Mouse (Mus musculus): ENCODE results near the gene Syce3.
"Not testable (repeated sequence)": the region's sequence is repeated elsewhere in the genome, so short reads cannot be mapped to it uniquely, and the experiment has no call there.

Syce3 gene

DNA sequence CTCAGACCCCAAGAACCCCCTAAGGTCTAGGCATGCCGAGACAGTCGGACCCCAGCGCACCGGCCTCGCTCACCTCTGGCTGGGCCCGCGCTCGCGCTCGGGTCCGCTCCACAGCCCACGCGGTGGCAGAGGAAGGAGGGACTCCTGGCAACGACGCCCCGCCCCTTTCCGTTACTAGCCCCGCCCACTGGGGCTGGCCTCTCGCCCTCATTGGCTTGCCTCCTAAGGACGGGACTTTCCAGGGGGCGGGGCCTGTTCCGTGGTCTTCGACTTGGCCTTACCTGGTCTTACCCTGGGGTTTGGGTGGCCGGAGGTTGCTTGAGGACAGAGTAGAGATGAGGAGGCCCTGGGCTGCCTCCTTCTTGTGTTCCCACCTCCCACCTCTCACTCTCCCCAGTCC is at the start of gene Syce3:
Gene Syce3 (minus strand): TSS at position 386 of the 400 bp plus-strand sequence.
- DNase-seq (ENCODE audit: low read depth, low spot score), result no peak

DNA sequence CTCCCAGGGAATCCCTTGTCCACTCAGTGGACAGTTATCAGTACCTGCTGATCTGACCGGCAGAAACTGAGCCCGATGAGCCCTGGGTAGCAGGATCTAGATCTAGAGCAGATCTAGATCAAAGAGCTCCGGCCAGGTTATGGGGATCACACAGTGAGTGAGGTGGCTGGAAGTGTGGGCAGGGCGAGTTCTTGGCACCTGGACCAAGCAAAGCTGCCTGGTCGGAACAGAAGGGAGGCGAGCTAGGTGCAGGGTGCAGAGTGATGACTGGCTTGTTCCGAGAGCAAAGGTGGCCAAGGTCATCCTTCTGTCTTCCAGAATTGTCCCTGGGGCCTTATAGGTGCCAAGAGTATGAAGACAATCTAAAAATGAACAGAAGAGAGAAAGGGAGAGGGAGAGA is 49.5 kb upstream of the Syce3 start:
- no peak for DNase-seq (ENCODE audit: low read depth, low spot score)

DNA sequence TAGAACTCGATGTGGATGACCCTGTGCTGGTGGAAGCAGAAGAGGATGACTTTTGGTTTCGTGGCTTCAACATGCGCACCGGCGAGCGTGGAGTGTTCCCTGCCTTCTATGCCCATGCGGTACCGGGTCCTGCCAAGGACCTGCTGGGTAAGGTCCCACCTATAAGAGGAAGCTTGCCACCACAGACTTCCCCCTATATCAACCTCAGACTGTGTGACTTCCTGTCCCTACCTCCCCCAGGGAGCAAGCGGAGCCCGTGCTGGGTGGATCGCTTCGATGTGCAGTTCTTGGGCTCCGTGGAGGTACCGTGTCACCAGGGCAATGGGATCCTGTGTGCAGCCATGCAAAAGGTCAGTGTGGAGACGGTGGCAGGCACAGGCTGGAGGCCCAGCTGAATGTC is 48.6 kb upstream of the Syce3 start:
- DNase-seq (ENCODE audit: low read depth, low spot score), result no peak

DNA sequence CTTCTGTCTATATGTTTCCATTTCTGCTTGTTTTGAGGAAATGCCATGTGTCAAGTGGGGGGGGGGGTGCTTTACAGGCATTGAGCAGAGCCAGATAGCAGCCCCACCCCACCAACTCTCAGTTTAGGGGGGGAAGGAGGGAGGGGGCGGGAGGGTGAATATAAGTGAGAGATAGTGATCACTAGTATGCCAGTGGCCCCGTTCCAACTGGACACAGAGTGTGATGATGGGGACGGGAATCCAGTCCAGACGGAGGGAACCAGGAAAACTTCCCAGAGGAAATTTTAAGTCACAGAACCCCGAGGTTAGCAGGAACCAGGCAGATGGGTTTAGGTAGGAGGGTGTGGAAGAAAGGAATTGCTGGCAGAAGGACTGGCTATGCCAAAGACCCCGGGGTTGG is 45.3 kb upstream of the Syce3 start:
- no peak for DNase-seq (ENCODE audit: low read depth, low spot score)

DNA sequence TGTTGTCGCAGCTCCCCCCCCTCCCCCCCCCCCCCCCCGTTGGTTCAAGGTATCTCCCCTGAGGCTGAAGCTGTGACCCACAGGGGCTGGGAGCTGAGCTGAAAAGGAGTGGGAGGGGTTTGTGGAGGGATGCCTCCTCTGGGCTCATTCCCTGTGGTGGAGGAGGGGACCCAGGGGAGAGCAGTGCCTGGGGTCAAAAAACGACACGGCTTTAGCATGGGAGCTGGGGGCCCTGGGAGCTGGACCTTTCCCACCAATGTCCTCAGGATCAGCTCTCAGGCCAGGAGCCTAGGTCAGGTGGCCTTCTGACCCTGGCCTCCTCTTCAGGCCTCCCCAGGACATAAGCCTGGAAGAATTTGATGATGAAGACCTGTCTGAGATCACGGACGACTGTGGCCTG is 44.6 kb upstream of the Syce3 start:
- DNase-seq (ENCODE audit: low read depth, low spot score), result no peak

DNA sequence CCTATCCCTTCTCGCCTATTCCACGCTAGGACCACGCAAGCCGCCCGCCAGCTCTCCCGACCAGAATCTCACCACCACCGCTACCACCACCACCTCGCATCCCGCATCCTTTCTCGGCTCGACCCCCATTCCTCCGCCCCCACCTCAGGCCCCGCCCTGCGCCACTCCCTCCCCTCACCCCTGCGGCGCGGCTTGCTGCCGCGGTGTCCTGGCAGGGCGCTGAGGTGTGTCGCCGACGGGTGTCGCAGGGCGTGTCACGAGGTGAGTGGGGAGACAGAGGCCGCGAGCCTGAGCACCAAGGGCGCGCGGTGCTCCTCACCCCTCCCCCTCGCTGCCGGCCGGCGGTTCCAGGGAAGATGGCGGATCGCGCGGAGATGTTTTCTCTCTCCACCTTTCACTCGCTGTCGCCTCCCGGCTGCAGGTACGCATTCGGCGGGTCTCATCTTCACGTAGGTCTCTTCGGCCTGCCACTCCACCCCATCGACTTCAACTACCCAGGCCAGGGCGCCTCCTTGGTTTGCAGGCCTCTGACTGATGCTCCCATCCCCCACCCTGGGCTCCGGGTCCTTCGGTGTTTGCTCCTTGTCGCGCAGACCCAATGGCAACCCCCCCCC is 43.7 kb upstream of the Syce3 start, which contains the start of gene Mapk8ip2:
Gene Mapk8ip2 (plus strand): TSS at position 49 of the 614 bp plus-strand sequence.
- DNase-seq (ENCODE audit: low read depth, low spot score), result peak; percentile 41

DNA sequence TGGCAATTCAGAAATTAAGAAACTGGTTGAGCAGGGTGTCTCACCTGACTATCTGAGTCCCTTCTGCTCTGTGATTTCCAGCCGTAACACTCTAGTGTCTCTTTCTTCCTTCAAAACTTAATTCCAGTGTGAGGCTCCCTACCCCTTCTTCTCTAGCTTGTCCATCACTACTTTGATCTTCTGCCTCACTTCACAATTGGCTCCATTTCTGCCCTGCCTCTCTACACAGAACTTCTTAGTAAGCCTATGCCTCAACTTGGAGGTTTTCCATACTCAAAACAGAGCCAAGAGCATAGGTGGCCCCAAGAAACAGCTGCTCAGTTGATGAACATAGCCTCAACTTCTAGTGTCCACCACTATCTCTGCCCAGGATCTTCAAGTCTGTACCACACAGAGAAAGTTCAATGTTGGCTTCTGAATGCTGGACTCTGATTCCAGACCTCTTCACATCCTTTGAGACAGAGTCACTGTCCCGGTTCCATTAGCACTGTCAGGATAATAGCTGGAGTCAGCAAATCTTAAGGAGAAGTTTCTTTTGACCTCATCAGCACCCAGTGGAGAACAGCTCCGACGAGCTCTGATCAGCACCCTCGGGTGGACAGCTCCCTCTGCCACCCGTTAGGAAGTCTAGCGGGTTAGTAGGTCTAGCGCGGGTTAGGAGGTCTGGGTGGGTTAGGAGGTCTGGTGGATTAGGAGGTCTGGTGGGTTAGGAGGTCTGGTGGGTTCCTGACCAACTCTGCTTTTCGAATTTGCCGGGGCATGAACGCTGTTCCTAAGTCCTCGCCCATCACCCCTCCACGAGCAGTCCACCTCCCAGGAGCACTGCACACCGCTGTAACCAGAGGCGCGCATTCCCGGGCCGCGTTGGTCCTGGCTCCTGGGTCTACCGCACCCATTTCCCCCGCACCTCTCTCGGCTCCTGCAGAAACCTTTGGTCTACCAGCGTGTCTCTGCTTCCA is 42.9 kb upstream of the Syce3 start:
- DNase-seq (ENCODE audit: low read depth, low spot score), result peak; percentile 82

DNA sequence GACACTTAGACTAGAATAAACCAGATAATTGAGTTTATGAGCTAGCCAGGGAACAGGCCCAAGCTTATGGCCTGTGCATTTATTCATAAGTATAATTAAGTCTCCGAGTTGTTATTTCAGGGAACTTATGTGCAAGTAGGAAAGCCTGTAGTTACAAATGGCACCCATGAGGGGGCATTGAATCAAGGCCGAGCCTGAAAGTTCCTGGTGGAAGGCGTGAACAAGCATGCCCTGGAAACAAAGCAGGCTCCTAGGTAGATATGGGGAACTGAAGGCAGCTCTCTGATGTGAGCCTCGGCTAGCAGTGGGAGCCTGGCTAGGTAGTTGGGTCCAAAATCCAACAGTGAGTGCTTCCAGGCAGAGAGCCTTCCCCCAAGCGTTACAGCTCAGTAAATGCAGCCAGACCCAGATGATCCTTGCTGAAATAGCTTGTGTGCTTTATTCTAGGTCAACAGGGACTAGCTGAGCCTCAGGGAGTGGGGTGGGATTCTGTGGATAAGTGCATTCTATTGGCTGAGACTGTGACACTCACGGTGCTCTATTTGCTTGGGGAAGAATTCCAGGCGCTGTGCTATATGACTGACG is 32.3 kb upstream of the Syce3 start:
- DNase-seq (ENCODE audit: low read depth, low spot score), result no peak

DNA sequence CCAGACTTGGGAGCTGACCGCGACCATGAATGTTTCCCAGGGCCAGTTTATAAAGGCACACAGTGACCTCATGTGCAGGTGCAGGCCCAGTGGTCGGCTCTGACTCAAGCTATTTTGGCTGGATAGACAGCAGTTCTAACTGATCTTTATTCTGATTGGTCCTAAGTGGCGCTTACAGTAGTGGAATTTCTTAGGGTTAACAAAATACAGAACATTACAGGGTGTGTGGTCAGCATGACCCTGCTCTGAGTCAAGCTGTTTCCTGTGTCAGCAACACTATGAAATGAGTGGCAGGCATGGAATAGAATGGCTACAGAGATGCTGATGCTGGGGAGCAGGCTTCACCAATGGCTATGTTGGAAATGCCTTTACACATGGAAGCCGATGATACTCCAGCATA is 25.6 kb upstream of the Syce3 start:
- DNase-seq (ENCODE audit: low read depth, low spot score), result no peak

DNA sequence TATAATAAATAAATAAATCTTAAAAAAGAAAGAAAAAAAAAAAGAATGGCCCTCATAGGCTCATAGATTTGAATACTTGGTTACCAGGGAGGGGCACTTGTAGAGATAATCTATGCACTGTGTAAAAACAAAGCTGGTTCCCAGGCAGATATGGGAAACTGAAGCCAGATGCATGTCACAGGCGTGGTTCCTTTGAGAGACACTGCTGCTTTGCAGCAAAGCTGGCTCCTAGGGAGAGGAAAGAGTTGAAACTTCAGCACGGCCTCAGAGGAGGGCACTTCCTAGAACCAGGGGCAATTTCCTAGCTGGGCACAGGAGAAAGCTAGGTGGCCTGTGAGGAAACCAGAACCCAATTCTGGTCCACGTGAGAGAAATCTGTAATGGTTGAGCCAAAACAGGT is 23.8 kb upstream of the Syce3 start:
- no peak for DNase-seq (ENCODE audit: low read depth, low spot score)

DNA sequence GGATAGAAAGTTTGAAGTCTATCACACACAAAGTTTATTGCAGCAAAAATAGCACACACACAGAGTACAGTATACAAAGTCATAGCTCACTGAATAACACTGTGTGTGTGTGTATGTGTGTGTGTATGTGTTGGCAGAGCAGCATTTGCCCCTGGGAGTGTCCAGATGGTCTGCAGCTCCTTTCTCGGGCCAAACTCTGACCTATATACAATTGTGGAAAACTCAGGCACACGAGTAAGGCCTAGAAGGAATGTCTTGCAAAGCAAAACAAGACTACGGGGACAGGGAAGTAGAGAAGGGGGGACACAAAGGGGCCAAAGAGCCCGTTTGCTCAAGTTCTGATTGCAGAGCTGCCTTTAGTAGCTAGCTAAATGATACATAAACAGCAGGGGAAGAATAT is 22.6 kb upstream of the Syce3 start:
- DNase-seq (ENCODE audit: low read depth, low spot score), result no peak

DNA sequence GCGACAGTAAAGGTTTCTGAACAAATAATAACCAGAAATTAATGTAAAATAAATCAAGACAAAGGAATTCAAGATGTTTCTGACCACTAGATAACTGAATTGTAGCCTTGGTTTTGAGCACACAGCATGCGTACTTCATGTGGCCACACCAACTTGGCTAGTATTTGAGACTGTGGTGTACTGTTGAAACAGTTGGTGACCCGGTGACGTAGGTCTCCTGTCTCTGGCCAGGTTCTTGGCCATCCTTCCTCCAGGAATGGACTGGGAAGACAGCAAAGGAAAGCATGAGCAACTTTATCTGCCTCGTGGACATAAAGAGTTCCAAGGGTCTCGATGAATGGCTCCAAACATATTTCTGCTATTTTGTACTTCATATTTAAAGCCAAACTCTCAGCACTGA is 21.5 kb upstream of the Syce3 start:
- DNase-seq (ENCODE audit: low read depth, low spot score), result no peak

DNA sequence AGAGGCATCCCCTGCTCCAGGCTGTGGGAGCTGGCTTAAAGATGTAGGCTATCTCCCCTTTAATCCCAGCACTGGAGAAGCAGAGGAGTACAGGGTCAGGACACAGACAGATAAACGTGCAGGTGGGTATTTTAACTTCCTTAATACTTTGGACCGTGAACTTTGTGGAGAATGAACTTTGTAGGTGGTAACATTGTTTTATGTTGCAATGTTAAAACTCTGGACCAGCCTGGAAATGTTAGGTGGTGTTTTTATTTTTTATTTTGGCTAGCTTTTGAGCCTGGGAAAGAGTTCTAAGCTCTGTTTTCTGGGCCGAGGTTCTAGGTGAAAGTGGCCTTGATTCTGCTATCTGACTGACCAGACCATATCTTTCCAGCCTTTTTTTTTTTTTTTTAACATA is 21.0 kb upstream of the Syce3 start:
- no peak for DNase-seq (ENCODE audit: low read depth, low spot score)

DNA sequence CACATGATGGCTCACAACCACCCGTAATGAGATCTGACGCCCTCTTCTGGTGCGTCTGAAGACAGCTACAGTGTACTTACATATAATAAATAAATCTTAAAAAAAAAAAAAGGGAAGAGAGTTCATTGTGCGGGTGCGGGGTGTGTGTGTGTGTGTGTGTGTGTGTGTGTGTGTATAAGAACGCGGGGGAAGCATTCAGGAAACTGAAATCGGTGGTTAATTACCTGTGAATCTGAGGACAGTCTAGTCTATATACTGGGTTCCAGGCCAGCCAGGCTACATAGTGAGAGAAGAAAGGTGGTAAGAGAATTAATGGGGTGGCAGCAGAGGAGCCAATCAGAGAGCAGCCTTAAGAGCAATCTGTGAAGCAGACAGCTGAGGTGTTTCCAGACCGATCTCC is 20.5 kb upstream of the Syce3 start:
- DNase-seq (ENCODE audit: low read depth, low spot score), result not testable (repeated sequence)

DNA sequence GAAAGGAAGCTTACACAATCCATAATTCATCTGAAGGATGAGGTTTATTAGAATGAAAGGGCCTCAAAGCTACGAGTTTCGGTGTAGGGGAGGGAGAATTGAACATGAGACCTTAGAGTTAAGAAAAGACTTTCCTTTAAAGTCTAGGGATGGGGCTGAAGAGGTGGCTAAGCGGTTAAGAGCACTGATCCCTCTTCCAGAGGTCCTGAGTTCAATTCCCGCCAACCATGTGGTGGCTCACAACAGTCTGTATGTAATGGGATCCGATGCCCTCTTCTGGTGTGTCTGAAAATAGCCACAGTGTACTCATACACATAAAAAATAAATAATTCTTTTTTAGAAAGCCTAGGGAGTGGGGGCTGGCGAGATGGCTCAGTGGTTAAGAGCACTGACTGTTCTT is 20.0 kb upstream of the Syce3 start:
- DNase-seq (ENCODE audit: low read depth, low spot score), result peak; percentile 5

DNA sequence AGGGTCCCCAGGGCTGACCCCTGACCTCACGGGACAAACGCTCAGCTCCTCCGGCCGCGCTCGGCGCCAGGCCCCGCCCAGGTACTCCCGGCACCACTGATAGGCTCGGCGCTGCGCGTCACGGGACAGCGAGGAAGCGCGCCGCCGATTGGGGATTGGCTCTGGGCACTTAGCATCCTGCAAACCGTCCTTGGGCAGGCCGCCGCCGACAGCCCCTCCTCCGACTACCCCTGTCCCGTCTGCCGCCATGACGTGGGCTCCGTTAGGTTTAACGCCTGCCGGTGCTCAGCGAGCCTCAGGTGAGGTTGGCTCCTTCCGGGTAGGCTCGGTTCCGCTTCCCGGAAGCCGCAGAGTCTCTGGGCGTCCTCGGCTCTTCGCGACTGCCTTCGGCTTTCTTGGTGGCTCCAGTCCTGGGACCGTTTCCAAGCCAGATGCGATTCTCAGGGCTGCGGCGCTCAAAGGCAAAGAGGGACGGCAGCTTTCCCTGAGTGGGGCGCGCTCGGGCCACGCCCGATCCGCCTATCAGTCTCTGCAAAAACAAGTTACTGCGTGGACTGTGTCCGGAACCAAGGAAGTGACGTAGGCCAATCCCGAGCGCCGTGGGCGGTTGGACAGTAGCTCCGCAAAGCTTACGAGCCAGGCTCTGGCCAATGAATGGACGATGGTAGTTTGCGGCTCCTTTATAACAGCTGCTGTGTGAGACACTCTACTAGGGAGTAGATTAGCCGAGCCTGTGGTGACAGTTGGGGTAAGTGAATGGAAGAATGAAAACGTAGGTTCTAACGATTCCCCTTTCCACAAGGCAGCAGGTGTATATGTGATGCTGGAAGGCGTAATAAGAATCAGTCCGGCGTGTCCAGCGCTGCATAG is 19.3 kb upstream of the Syce3 start, which contains the start of the genes C730034F03Rik, Gm44502 and Chkb:
Gene C730034F03Rik (plus strand): TSS at position 238 of the 870 bp plus-strand sequence.
Gene Gm44502 (minus strand): TSS at position 345 of the 870 bp plus-strand sequence.
Gene Chkb (minus strand): TSS at position 557 of the 870 bp plus-strand sequence.
- peak; percentile 93 for DNase-seq (ENCODE audit: low read depth, low spot score)

DNA sequence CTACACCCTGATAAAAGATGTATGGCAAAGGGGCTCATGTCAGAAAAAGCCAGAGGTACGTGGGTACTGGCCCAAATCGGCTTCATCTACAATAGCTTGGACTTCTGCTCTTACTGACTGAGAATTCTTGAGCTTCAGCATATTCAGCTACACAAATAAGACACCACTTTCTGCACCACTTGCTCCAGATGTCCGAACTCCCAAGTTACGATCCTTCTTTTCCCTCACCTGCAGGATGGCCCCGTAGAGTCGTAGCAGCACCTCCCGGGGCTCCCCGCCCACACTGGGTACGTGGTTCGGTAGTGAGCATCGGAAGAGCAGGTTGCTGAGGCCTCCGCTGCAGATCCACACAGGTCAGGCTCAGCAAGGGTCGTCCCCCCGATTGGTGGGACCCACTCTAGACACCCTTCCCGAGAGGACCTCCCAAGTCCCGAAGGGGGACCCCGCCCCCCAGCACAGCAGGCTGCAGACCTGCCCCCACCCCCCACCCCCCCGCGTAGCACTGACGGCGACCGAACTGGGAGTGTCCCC is 18.6 kb upstream of the Syce3 start:
- DNase-seq (ENCODE audit: low read depth, low spot score), result no peak

DNA sequence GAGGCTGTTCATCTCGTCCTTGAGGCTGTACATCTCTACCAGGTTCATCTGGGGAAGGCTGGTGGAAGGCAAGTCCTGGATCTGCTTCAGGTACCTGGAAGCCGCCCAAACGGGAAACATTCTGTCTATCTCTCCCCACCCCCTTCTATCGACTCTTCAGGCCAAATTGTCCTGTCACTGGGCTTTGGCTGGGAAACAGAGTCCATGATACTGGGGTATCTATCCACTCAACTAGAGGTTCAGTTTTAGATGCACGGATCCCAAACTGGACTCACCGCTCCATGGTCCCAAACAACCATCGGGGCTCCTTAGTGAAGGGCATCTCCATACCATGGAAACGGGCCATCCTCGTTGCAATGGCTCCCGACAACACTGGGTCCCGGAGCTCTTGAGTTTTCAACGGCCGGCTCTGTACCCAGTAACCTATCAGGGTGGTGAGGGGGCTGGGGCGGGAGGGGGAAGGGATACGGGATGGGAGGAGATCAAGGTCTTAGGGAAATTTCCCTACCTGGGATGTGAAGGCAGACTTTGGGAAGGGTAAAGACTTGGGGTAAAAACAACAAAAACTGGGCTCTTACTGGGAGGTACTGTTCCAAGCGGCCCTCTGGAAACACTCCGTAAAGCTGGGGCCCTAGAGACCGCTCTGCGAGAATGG is 18.0 kb upstream of the Syce3 start:
- no peak for DNase-seq (ENCODE audit: low read depth, low spot score)

DNA sequence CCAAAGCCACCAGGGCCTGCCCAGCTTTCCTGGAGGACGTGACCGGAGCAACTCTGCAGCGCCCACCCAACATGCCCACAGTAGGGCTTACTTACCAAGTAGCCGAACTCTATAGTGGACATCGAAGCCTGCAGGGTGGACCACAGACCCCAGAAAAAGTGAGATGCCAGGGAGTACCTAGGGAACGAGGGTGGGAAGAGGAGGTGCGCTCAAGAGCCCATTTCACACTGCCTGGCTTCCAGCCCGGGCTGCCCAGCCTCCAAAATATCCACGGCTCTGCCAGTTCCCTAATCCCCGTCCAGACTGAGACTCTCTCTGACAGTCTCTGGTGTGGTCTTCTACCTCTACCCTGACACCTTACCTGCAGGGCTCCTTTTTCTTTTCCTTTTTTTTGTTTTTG is 16.4 kb upstream of the Syce3 start:
- DNase-seq (ENCODE audit: low read depth, low spot score), result no peak

DNA sequence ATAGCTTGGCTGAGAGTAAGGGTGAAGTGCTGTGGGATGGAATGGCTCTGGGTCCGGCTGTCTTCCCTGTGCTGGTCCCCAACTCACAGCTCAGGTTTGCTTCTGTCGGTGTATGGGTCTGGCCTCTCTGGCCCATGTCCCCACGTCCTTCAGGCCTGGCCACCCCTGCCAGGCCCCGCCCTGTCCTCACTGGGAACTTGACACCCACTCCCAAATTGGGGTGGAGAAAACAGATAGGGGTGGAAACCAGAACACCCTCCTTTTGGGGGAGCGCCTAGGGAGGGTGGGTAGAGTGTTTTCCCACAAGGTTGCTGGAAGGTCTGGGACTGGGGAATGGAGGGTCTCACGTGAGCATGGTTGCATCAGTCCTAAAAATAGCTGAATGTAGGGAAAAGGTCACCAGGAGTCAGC is 15.4 kb upstream of the Syce3 start, which contains the start of gene Cpt1b:
Gene Cpt1b (minus strand): TSS at position 153 of the 411 bp plus-strand sequence.
- peak; percentile 8 for DNase-seq (ENCODE audit: low read depth, low spot score)
